In genomic region chrX:166808207-166808606, GRCm38 (mm10) we compare ENCODE assay signal across 13 mouse cellular contexts.
"Had no signal": no experiment of that assay in that cellular context is flagged by ENCODE, and none has a peak within 500 bp of the region (broad histone marks: within the 10 kb centered on the region; RNA-seq: fewer than 3 reads in every experiment).

No protein-coding gene starts in this region.

- H3K27ac ChIP-seq: limb, embryonic 10.5 days; liver, embryonic 15.5 days; neural tube, embryonic 12.5 days; stomach, postnatal 0 days had no signal

- DNase-seq: kidney, adult 11 months; kidney, postnatal 10 days; kidney, postnatal 4 days; lung, adult 2 months; lung, postnatal 36 days; right cerebral cortex, postnatal 25 days; thymus, adult 18-20 months; thymus, postnatal 14 days had no signal

- H3K4me3 ChIP-seq: limb, embryonic 10.5 days; liver, embryonic 15.5 days; neural tube, embryonic 12.5 days had no signal

- ATAC-seq: lung, postnatal 0 days had no signal
